Mouse (Mus musculus) right cerebral cortex, postnatal 4 days (tissue): ENCODE data around the gene Tapbp.
A peak's percentile ranks its signal among the peaks of the same experiment; 100 is the strongest.
"Not testable (repeated sequence)": the region's sequence is repeated elsewhere in the genome, so short reads cannot be mapped to it uniquely, and the experiment has no call there.

Experiments
- DNase-seq: peaks from one replicate; pipeline ENCODE4 v3.0.0-alpha.2; 2022

Tapbp gene

DNA sequence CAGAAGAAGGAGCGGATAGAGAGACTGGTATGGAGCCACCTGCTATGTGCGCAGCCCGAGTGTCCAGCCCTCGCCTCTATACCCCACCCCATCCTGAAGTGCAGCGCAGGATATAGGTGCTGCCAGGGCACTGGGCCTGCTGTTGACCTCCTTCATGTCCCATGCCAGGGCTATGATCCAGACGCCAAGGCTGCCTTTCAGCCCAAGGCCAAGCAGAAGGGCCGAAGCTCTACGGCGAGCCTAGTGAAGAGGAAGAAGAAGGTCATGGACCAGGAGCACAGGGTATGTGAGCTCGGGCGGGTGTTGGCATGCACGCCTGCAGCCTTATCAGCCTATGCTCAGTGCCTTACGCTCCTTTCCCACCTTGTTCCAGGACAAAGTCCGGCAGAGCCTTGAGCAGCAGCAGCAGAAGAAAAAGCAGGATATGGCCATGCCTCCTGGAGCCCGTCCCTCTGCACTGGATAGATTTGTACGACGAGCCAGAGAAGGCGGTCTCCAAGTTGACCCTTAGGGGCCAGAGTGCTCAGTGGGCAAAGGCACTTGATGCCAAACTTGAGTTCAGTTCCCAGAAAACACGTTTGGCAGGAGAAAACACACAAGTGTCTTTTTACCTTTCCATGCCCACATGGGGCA lies 33.3 kb downstream of the Tapbp start:
- DNase-seq = no peak

DNA sequence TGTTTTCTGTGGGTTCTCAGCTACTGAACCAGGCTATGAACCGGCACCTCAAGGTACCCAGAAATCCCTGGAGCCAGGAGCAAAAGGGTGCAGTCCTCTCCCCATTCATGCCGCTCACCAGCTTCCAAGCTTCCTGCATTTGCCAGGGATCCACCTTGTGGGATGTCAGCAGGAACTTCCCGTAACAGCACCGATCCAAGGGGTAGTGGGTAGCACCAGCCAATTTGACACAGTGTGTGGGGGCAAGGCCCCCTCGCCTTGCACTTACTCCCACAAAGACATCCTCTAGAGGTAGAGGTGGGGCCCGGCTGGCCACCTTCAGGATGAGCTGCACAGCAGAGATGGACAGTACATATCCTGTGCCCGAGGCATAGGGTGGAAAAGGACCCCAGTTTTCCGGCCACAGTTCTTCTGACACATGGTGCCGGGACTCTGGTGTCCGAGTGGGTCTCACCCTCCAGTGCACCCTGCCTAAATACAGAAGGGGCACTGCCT lies 34.5 kb downstream of the Tapbp start:
- no peak for DNase-seq

DNA sequence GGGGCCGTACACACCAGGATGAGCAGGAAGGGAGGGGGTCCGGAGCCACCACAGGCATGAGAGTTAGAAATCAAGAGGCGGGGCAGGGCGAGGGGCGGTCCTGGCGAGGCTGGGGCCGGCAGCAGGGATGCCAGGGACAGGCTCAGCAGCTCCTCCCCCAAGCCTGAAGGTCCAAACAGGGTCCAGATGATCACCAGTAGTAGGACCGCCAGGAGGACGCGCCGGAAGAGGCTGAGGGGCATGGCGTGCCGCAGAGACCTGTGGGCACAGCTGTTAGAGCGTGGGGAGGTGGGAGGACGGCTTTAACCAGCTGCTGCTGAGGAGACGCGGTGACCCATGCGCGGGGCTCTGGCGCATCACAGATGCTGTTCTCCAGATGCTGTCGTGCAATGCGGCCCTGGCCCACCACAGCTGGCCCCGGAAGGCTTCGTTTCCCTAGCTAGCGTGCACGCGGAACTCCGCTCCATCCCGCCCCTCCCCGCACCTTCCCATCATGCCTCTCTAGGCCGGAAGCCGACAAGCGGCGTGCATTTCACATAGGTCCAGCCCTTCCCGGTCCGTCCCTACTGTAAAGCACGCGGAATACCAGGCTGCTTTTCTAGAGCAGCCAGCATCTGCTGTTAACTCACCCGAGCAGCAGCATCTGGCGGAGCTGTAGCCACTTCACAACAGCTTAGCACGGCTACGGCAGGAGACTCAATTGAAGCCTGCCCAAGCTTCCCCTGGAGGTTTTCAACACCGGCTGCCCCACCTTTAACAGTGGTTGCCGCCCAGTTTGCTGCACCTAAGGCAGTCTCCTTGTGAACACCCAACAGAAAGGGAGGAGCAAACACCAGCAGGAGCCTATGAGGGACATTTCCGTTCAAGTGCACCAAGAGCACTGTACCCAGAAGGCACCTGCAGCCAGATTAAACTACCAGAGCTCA lies 35.6 kb downstream of the Tapbp start, which contains the start of gene B3galt4:
TSS of gene B3galt4 (minus strand) at position 468 of the 926 bp plus-strand sequence.
- peak; percentile 94 for DNase-seq

- DNase-seq = not testable (repeated sequence)
Measured at GRCm38 (mm10) chr17:33952015-33952414, 36.3 kb downstream of the Tapbp start.

- DNase-seq = no peak
Measured at GRCm38 (mm10) chr17:33952879-33953278, 37.2 kb downstream of the Tapbp start.

DNA sequence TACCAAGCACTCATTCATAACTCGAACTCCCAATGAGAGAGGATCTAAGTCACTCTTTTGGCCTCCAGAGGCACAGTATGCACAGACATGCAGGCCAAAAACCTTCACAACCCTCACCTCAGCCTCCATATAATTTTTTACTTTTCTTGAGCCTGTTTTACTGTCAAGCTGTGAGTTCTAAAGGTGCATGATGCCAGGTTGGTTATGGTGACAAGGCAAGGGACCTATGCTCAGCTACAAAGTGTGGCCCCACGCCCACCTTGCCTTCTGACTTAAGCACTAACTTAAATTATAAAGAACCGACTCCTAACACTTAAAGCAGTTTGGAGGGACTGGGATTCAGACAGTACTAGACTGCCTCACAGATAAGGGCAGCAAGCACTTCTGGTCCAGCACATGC lies 37.6 kb downstream of the Tapbp start:
- no peak for DNase-seq

- no peak for DNase-seq
Measured at GRCm38 (mm10) chr17:33953961-33954565, 38.4 kb downstream of the Tapbp start.

DNA sequence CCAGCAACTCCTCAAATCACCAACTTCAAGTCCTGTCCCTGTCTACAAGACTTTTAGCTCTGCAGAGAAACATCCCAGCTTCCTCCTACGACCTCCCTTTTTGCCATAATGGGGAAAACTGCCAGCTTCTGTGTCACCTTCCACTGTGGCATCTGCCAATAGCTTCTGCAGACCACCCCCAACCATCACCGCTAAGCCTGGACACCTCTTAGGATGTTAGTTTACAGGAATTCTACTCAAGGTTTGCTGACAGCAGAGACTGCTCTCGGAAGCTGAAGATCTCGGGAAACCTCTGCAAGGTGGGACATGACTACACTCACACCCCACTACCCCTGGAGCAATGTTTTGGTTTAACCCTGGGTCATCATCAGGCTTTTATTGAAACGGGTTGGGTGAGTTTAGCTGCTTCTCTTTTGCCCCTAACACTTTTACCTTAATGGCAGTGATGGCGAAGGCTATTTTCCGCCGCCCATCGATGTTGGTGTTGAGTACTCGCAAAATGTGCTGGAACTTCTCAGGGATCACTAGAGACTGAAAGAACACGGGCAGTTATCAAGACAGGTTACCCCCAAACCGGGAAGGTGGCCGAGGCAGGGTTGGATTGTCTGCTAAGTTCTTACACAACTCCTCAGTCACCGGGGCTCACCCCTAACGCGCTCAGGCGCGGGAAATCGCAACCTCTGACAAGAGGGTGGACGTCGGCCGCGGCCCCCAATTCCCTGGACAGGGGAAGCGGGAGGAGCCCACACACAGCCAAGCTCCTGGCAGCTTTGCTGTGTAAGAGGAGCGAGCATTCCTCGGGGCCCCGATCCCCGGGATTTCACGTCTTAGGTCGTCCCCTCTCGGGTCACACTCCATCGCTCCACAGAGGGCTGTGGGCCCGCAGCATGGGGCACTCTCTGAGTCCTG lies 39.2 kb downstream of the Tapbp start:
- peak; percentile 54 for DNase-seq

- peak; percentile 91 for DNase-seq
Measured at GRCm38 (mm10) chr17:33955555-33956214, 40.0 kb downstream of the Tapbp start, which contains the start of the genes Vps52 and Rps18. Gene Vps52, plus strand, starts transcription at chr17:33955812. Gene Rps18, minus strand, starts transcription at chr17:33956001.

- DNase-seq = no peak
Measured at GRCm38 (mm10) chr17:33956336-33956735, 40.6 kb downstream of the Tapbp start.

- no peak for DNase-seq
Measured at GRCm38 (mm10) chr17:33957493-33957892, 41.8 kb downstream of the Tapbp start.

DNA sequence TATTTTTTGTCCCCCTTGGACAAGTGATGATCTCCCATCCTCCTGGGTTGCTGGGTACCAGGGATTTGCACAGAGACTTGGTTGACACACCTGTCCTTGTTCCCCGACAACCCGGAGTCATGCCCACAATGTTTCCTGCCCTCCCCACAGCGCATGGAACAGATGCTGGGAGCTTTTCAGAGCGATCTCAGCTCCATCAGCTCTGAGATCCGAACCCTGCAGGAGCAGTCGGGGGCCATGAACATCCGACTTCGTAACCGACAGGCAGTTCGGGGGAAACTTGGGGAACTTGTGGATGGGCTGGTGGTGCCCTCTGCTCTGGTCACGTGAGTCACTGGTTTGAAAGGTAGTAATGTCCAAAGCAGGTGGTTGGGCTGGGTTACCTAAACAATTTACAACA lies 42.8 kb downstream of the Tapbp start:
- no peak for DNase-seq

DNA sequence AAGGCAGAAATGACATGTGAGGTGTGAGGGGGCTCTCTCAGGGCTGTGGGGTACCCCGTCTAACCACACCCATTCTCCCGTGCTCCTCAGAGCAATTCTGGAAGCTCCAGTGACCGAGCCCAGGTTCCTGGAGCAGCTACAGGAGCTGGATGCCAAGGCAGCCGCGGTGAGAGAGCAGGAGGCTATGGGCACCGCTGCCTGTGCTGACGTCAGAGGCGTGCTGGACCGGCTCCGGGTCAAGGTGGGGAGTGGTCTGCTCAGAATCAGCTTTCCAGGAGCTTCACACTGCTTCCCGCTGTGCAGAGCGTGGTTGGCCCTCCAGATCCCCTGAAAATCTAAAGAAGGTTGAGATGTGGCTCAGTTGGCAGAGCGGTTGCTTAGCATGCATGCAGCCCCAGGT lies 43.4 kb downstream of the Tapbp start:
- no peak for DNase-seq

DNA sequence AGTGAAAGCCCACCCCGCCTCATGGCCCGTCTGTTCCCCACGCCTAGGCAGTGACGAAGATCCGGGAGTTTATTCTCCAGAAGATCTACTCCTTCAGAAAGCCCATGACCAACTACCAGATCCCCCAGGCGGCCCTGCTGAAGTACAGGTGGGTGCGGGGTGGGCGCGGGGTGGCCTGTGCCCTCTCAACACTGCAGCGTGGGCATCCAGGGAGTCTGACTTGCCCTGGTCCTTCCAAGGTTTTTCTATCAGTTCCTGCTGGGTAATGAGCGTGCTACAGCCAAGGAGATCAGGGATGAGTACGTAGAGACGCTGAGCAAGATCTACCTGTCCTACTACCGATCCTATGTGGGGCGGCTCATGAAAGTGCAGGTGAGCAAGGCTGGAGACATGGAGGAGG lies 44.2 kb downstream of the Tapbp start:
- no peak for DNase-seq

- no peak for DNase-seq
Measured at GRCm38 (mm10) chr17:33962876-33963275, 47.2 kb downstream of the Tapbp start.

DNA sequence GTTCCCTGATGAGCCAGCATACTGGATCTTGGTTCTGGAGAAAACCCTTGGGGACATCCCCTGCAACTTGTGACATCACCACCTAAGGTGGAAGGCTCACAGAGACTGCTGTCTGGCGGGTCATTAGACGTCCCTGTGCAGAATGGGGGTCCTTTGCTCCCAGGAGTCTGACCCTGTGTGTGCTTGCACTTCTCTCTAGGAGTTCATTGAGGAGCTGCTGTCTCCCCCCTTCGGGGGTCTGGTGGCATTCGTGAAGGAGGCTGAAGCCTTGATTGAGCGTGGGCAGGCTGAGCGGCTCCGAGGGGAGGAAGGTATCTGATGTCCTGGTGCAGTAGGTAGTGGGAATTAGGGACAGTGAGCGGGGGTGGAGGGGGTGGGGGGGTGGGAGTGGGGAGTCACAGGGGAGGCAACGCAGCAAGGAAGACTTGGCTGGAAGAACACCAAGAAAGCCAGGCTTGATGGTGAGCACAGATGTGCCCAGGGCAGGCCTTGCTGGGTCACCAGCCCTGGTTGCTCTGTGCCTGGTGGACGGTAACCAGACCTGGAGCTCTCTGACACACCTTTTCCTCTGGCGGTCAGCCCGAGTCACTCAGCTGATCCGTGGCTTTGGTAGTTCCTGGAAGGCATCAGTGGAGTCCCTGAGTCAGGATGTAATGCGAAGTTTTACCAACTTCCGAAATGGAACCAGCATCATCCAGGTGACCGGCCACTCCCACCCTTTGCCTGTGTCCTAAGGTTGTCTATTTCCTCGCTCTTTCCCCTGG lies 49.6 kb downstream of the Tapbp start:
- no peak for DNase-seq

DNA sequence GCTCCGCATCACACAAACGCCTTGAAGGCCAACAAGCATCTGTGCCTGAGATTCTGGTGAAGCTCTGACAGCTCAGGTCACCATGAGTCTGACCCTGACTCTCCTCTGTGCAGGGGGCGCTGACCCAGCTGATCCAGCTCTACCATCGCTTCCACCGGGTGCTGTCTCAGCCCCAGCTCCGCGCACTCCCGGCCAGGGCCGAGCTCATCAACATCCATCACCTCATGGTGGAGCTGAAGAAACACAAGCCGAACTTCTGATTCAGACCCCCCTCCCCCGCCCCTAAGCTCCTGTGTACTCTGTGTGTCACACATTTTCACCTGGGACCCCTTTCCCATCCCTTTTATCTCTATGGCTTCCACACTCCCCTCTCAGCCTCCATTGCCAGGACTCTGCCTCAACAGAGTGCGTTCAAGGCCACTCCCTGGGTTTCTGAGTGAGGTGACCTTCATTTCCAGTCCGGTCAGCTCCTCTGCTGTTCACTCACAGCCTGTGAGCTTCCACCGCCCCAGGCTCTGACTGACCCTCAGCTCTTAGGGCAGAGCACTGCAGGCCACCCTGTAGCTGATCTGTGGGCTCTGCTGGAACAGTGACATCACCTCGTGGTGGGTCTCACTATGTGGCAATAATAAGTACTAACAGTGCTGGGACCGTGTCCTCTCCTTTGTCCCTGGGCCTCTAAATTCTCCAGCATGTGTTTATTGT lies 50.3 kb downstream of the Tapbp start:
- DNase-seq = no peak

DNA sequence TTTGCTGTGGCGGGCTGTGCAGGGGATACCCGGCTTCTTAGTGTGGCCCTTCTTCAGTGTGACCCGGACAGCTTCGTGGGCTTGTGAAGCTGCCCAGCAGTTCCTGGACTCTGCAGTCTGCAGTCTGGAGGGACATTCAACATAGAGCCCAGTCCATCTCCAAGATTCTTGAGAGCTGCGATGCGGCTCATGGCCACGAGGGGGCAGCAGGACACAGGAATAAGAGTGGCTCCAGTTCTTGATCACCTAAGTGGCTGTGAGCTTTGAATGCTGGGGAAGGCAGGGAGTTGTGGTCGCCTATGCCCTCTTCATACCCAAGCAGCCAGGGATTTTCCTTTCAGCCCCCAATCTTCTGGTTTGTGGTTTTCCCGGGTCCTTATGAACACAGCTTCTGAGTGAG lies 52.8 kb downstream of the Tapbp start:
- peak; percentile 78 for DNase-seq

- no peak for DNase-seq
Measured at GRCm38 (mm10) chr17:33968927-33969326, 53.2 kb downstream of the Tapbp start.

DNA sequence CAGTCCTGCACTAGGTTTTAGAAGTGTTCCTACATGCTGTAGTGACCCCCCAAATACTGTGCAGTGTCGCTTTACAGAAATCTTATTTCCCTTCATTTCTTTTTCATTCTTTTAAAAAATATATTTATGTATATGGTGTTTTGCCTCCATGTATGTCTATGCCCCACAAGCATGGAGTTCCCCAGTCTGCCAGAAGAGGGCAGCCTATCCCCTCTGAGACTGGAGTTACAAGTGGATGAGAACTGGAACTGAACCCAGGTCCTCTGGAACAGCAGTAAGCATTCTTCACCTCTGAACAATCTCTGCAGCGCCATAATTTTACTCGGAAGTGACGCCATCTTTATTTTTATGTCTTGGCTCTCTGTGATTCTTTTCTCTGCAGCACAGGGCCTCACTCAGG lies 53.7 kb downstream of the Tapbp start:
- no peak for DNase-seq
